Mouse (Mus musculus): ENCODE data around the gene Tmem53. TPM values are rescaled to one million over a fixed set of nuclear protein-coding genes. Genes with fewer than 3 reads are reported as not detected.

Tmem53 gene
- total and polyA plus RNA-seq, 2 experiments, result 32.1 to 110 TPM

- Histone ChIP-seq H3K27me3 (ENCODE audit: control insufficient read depth, insufficient read depth, low read length) (no peaks in the 10 kb centered on the region), H3K4me3 (ENCODE audit: insufficient read depth, low read depth, low read length) (no peak overlapping the region), H3K36me3 (ENCODE audit: control insufficient read depth, insufficient read depth, low read length) (no peaks in the 10 kb centered on the region), H3K27ac (replicated peaks; ENCODE audit: insufficient read depth, low read depth, low read length) (no peak overlapping the region), H3K79me2 (ENCODE audit: control insufficient read depth, insufficient read depth, low read length) (0 out of 2 replicates have a peak, but pooled peaks cover 3% of the 10 kb centered on the region), H3K4me1 (ENCODE audit: control insufficient read depth, insufficient read depth, low read length) (peaks cover 6% of the 10 kb centered on the region; the same call in 1 of the 2 replicates), H3K9ac (ENCODE audit: low read depth, low read length) (no peak overlapping the region)
- no peak for TF ChIP-seq CTCF (IDR thresholded peaks at IDR 0.05; ENCODE audit: low read depth, low read length)
- TF ChIP-seq POLR2A (IDR thresholded peaks at IDR 0.05; ENCODE audit: extremely low read depth, insufficient read depth, low read length), result no peak
- 34% methylated on average over 13 of the region's 13 CpGs for WGBS
- DNase-seq (ENCODE audit: extremely low read depth, low read depth, low spot score), result peak; percentile 40
These were observed 10.6 kb downstream of the Tmem53 start for GRCm38 (mm10) chr4:117262101-117262913.

DNA sequence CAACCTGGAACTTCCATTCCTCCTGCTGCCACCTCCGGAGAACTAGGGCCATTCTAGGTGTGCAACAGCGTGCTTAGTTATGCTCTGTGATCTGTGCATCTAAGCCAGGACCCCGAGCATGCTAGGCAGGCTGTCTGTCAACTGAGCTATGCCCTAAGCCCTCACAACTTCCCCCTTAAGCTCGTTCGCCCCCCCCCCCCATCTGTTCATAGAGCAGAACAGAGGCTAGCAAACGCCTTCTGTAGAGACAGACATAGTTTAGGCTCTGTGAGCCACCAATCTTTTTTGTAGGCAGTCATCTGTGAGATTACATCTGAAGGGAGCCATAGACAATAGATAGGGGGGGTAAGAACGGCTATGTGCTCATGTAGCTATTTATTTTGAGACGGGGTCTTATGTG, 11.2 kb downstream of the Tmem53 start:
- no peak for TF ChIP-seq CTCF (IDR thresholded peaks at IDR 0.05; ENCODE audit: low read depth, low read length)
- TF ChIP-seq POLR2A (IDR thresholded peaks at IDR 0.05; ENCODE audit: extremely low read depth, insufficient read depth, low read length), result no peak
- Histone ChIP-seq H3K27me3 (ENCODE audit: control insufficient read depth, insufficient read depth, low read length) (no peaks in the 10 kb centered on the region), H3K27ac (replicated peaks; ENCODE audit: insufficient read depth, low read depth, low read length) (no peak overlapping the region), H3K36me3 (ENCODE audit: control insufficient read depth, insufficient read depth, low read length) (no peaks in the 10 kb centered on the region), H3K4me3 (ENCODE audit: insufficient read depth, low read depth, low read length) (no peak overlapping the region), H3K79me2 (ENCODE audit: control insufficient read depth, insufficient read depth, low read length) (0 out of 2 replicates have a peak, but pooled peaks cover 3% of the 10 kb centered on the region), H3K4me1 (ENCODE audit: control insufficient read depth, insufficient read depth, low read length) (peaks cover 6% of the 10 kb centered on the region; the same call in 1 of the 2 replicates), H3K9ac (ENCODE audit: low read depth, low read length) (no peak overlapping the region)
- DNase-seq (ENCODE audit: extremely low read depth, low read depth, low spot score), result no peak
- 88% methylated on average over 8 of the region's 8 CpGs for WGBS

DNA sequence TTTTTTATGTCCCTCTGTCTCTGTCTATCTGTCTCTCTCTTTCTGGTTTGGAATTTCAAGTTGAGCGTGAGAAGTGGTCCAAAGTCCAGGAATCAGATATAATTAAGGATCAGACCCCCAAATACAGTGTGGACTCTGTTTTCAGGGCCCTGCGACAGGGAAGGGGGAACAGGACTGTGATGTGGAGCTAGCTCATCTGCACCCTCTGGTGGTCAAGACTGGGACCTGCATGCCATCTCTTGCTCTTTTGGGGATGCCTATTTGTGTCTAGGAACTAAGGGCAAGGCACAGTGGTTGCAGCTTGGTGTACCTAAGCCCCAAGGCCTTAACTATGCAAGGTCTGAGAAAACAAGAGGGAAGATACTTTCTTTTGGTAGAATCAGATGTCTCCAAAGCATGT, 15.5 kb downstream of the Tmem53 start:
- no peaks in the 10 kb centered on the region for H3K4me1 ChIP-seq (ENCODE audit: control insufficient read depth, insufficient read depth, low read length)
- DNase-seq (ENCODE audit: extremely low read depth, low read depth, low spot score), result no peak
- H3K9ac ChIP-seq (ENCODE audit: low read depth, low read length), result no peak overlapping the region
- 0 out of 2 replicates have a peak, but pooled peaks cover 2% of the 10 kb centered on the region for H3K36me3 ChIP-seq (ENCODE audit: control insufficient read depth, insufficient read depth, low read length)
- no peak overlapping the region for H3K27ac ChIP-seq (replicated peaks; ENCODE audit: insufficient read depth, low read depth, low read length)
- TF ChIP-seq CTCF (IDR thresholded peaks at IDR 0.05; ENCODE audit: low read depth, low read length) (peak; percentile 95), POLR2A (IDR thresholded peaks at IDR 0.05; ENCODE audit: extremely low read depth, insufficient read depth, low read length) (no peak)
- no peak overlapping the region for H3K4me3 ChIP-seq (ENCODE audit: insufficient read depth, low read depth, low read length)
- H3K27me3 ChIP-seq (ENCODE audit: control insufficient read depth, insufficient read depth, low read length), result no peaks in the 10 kb centered on the region
- 19% methylated on average over 2 of the region's 2 CpGs for WGBS
- no peaks in the 10 kb centered on the region for H3K79me2 ChIP-seq (ENCODE audit: control insufficient read depth, insufficient read depth, low read length)

DNA sequence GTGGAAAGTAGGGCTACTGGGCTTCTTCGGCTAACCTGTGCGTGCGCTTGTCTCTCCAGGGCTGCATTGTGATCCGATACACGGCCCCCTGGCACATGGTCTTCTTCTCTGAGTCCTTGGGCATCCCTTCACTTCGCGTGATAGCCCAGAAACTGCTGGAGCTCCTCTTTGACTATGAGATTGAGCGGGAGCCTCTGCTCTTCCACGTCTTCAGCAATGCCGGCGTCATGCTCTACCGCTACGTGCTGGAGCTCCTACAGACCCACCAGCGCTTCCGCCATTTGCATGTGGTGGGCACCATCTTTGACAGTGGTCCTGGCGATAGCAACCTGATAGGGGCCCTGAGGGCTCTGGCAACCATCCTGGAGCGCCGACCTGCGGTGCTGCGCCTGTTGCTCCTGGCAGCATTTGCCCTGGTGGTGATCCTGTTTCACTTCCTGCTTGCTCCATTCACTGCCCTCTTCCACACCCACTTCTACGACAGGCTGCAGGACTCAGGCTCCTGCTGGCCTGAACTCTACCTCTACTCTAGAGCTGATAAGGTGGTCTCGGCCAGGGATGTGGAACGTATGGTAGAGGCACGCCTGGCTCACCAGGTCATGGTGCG, 16.2 kb downstream of the Tmem53 start:
- DNase-seq (ENCODE audit: extremely low read depth, low read depth, low spot score), result no peak
- Histone ChIP-seq H3K4me3 (ENCODE audit: insufficient read depth, low read depth, low read length) (no peak overlapping the region), H3K9ac (ENCODE audit: low read depth, low read length) (no peak overlapping the region), H3K27ac (replicated peaks; ENCODE audit: insufficient read depth, low read depth, low read length) (no peak overlapping the region), H3K79me2 (ENCODE audit: control insufficient read depth, insufficient read depth, low read length) (no peaks in the 10 kb centered on the region), H3K4me1 (ENCODE audit: control insufficient read depth, insufficient read depth, low read length) (no peaks in the 10 kb centered on the region), H3K27me3 (ENCODE audit: control insufficient read depth, insufficient read depth, low read length) (no peaks in the 10 kb centered on the region), H3K36me3 (ENCODE audit: control insufficient read depth, insufficient read depth, low read length) (0 out of 2 replicates have a peak, but pooled peaks cover 2% of the 10 kb centered on the region)
- TF ChIP-seq POLR2A (IDR thresholded peaks at IDR 0.05; ENCODE audit: extremely low read depth, insufficient read depth, low read length) (no peak), CTCF (IDR thresholded peaks at IDR 0.05; ENCODE audit: low read depth, low read length) (no peak)
- WGBS, result 96% methylated on average over 25 of the region's 25 CpGs

DNA sequence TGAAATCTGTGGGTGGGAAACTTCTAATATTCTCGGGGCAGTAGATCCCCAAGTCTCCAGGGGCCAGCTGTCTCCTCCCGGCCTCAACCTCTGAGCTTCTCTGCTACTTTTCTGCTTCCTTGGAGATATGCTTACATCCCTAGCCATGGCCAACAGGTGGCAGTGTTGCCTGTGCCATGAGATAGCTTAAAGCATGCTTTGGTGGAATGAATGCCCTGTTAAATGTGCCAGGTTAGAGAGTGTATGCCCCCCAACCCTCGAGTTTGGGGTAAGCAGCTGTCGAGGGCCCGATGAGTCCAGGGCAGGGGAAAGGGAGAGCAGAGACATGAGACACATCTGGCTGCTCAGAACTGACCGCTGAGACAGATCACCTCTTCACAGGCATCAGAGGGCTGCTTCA, 18.5 kb downstream of the Tmem53 start:
- no peak for DNase-seq (ENCODE audit: extremely low read depth, low read depth, low spot score)
- Histone ChIP-seq H3K36me3 (ENCODE audit: control insufficient read depth, insufficient read depth, low read length) (peaks cover 6% of the 10 kb centered on the region), H3K4me3 (ENCODE audit: insufficient read depth, low read depth, low read length) (no peak overlapping the region), H3K27ac (replicated peaks; ENCODE audit: insufficient read depth, low read depth, low read length) (no peak overlapping the region), H3K9ac (ENCODE audit: low read depth, low read length) (no peak overlapping the region), H3K27me3 (ENCODE audit: control insufficient read depth, insufficient read depth, low read length) (no peaks in the 10 kb centered on the region), H3K79me2 (ENCODE audit: control insufficient read depth, insufficient read depth, low read length) (no peaks in the 10 kb centered on the region), H3K4me1 (ENCODE audit: control insufficient read depth, insufficient read depth, low read length) (no peaks in the 10 kb centered on the region)
- 25% methylated on average over 6 of the region's 6 CpGs for WGBS
- peak; percentile 80 for TF ChIP-seq CTCF (IDR thresholded peaks at IDR 0.05; ENCODE audit: low read depth, low read length)
- no peak for TF ChIP-seq POLR2A (IDR thresholded peaks at IDR 0.05; ENCODE audit: extremely low read depth, insufficient read depth, low read length)

Data from liver, adult 2 months (tissue).